Mouse (Mus musculus) testis, postnatal 10 days (tissue): ENCODE data around the gene Cldn34a.
"Not testable (repeated sequence)": the region's sequence is repeated elsewhere in the genome, so short reads cannot be mapped to it uniquely, and the experiment has no call there.

Source experiments
- DNase-seq: peaks from one replicate; pipeline ENCODE4 v3.0.0; 2021; ENCODE audit warnings: low spot score

The Cldn34a gene

GRCm38 (mm10) chrX:152563034-152563433, at the start of gene Cldn34a:
Gene Cldn34a, plus strand, starts transcription at chrX:152563334.
- DNase-seq = no peak

DNA sequence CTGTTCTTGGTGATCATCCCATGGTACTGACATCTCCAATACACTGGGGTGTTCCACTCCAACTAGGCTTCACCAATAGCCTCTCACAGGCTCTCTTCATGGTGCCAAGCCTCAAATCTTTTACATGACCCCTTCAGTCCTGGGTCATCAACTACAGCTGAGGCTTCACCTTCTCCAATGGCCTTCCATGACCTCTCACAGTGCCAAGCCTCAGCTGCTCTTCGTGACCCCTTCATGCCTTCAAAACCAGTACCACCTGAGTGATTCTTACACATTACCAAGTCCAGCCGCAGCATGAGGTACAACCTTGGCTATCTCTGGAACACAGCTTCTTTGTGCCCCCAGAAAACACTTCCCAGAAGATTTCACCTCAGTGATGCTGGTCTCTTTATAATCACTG, 44.5 kb upstream of the Cldn34a start:
- DNase-seq = not testable (repeated sequence)

- DNase-seq = no peak
Observed at GRCm38 (mm10) chrX:152545736-152546135, 17.4 kb upstream of the Cldn34a start.

GRCm38 (mm10) chrX:152548180-152548579, 15.0 kb upstream of the Cldn34a start:
- DNase-seq = no peak

- no peak for DNase-seq
Observed at GRCm38 (mm10) chrX:152557446-152557845, 5.7 kb upstream of the Cldn34a start.
